Mouse (Mus musculus) c-Kit-positive CD71-positive TER-119-negative erythroid progenitor cells, embryonic 14.5 days (primary cell): ENCODE data around the gene Gbp2.
"Not testable (repeated sequence)": the region's sequence is repeated elsewhere in the genome, so short reads cannot be mapped to it uniquely, and the experiment has no call there.

ENCODE experiments used
- DNase-seq: peaks from one replicate; pipeline ENCODE4 v3.0.0-alpha.2; 2013; ENCODE audit warnings: low read depth

Gbp2 gene

GRCm38 (mm10) chr3:142620111-142620955 is at the start of gene Gbp2:
Gene Gbp2, plus strand, starts transcription at chr3:142620602.
- no peak for DNase-seq

- DNase-seq, result no peak
These were observed 49.7 kb upstream of the Gbp2 start for GRCm38 (mm10) chr3:142570738-142571137.

- DNase-seq, result no peak
These were observed 43.3 kb upstream of the Gbp2 start for GRCm38 (mm10) chr3:142577108-142577507.

- no peak for DNase-seq
These were observed 42.1 kb upstream of the Gbp2 start for GRCm38 (mm10) chr3:142578342-142578741.

DNA sequence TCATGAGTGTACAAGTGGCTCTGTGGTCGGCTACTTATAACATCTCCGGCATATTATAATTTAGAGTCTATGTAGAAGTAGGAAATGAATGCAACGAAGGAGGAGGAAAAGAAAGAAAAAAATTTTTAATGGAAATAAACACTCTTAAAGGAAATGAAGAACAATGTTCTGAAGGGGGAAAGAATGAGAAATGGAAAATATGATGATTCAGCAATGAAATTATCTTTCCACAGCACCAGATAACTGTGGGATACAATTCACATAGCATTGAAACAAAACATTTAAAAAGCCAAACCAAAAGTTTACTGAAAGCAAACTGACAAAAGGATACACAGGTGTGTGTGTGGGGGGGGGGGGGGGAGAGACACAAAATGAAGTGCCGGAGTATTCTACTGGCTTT is 37.3 kb upstream of the Gbp2 start:
- DNase-seq, result no peak

DNA sequence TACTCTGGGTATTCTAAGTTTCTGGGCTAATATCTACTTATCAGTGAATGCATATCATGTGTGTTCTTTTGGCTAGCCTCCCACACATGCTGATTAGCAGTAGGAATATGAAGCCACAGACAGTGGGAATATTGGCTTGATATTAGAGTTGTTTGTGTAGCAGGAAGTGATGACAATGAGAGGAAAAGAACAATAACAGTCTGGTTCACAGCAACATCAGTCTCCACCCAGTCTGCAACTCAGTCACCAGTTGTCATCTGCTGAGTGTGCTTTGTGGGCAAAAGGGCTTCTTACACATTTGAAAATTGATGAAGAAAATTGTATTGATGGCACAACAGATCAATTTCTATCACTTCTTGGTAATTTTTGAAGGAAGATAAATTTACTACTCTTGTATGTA is 33.0 kb upstream of the Gbp2 start:
- no peak for DNase-seq

- no peak for DNase-seq
These were observed 31.5 kb upstream of the Gbp2 start for GRCm38 (mm10) chr3:142588888-142589287.

DNA sequence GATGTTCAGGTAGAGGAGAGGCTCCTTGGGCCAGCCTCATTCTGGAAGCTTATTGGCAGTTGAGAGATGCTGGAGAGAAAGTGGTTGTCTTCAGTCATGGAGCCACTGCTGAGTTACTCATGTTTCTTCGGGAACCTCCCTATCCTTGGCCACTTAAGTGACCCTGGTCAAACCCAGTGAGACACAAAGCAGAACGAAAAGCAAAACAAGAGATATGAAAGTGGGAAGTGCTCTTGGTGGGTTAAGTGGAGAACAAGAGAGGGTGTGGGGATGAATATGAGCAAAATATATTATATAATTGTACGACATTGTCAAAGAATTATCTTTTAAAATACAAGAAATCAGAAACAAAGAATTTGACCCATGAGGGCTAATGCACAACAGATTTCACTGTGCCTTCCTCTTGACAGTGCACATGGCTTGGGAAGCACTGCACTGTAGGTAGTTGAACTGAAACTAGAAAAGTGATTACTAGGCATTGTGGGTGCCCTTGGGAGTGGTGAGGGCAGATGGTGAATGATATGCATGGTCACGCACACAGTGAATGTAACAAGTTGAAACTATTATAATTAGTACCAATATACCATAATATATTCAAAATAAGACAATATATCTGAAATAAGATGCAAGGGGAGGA is 29.9 kb upstream of the Gbp2 start:
- no peak for DNase-seq

DNA sequence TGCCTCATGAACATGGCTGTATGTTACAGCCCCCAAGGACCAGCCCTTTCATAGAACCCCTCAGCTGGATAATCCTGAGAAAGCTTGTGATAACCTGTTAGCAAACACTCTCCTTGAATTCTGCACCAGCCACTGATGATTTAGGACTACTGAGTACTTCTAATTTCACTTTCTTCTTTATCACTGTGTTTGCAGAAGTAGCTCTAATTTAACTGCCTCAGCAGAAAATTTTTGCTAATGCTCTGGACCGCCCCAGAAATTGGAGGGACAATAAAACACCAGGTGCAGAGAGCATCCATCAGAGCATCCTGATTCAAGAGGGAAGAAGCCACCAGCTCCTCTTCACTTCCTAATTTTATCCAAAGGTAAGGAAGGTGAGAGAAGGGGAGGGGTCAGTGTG is 25.9 kb upstream of the Gbp2 start, which contains the start of gene Gbp2b:
TSS of gene Gbp2b (plus strand) at position 301 of the 400 bp plus-strand sequence.
- no peak for DNase-seq

DNA sequence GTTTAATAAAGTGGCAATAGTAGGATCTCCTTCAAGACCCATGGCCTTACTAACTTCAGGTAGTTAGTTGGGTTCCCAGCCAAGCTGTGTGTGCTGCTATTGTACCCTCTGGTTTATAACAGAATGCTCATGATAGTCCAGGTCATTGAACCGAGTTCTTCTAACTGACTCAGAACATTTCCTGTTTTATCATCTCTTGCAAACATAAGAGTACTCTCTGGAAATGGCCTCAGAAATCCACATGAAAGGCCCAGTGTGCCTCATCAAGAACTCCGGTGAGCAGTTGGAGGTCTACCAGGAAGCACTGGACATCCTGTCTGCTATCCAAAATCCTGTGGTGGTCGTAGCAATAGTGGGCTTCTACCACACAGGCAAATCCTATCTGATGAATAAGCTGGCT is 22.5 kb upstream of the Gbp2 start:
- no peak for DNase-seq

DNA sequence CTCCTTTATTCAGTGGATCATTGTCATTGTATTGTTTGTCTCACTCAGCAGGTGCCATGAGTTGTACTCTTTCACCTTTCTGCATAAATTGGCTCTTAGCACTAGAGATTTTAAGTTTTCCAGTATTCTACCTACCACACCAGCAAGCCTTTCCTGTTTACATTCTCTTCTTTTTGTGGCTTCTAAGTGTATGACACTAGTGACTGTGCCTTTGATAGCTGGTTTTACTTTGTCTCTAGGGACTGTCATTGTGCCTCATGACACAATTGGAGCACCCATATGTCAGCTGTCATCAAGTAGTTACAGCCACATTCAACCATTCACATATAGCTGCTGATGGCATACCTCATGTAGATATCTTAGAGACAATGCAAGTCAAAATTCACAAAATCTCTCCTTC is 18.7 kb upstream of the Gbp2 start:
- no peak for DNase-seq

DNA sequence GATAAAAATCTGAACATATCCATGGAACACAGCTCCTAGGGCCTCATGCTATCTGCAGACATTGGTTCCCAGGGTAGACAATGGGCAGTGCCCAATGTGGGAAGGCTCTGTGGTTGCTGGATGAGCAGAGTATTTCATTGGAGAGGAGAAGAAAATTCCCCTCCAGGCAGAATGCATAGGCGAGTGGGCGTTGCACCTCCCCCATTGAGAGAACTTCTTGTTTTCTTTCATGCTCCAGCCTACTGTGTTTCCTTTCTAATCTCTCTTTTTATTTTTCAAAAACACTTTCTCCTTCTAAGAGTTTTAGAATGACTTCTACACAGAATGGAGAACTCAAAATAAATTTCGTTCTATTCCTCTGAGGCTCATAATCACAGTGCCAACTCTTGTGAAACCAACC is 1.7 kb upstream of the Gbp2 start:
- no peak for DNase-seq

DNA sequence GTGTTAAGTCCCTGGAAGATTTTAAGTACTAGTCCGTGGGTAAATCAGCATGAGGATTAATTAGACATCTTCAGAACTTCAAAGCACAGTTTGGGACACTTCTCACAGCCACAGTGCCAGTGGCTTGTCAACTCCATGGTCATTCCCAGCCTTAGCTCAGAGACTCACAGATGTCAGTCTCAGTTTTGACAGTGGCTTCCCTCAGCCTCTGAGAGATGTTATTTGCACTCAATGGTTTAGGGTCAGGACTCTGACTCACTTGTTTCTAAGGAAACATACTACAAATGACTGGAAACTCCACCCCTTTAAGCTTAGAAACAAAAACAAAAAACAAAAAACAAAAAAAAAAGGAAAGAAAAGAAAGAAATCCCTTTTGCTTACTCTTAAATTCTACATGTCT is 796 bp upstream of the Gbp2 start:
- DNase-seq, result no peak

DNA sequence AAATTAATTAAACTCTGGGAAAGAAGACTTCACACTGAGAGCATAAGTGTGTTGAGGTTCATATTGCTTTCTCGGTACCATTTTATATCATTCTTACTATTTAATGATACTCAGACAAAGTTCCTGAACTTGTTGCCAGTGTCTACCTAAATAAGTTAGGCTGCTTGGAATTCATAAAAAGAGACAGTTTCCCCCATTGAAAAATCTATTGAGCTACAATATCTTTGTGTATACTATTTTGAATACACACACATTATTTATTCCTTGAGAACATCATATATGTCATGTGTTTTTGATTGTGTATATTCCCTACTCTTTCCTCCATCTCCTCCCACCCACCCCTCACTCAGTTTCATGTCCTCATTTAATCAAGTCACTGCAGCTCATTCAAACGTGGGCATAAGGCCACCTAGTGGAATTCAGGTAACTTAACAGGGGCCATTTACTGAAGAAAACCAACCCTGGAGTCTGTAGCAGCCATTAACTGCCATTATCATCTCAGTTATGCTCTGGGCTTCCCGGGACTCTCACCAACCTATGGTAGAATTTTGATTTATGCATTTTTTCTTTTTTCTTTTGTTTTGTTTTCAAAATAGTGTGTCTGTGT is 657 bp downstream of the Gbp2 start:
- no peak for DNase-seq

GRCm38 (mm10) chr3:142630385-142630784 is 10.0 kb downstream of the Gbp2 start:
- DNase-seq, result no peak

GRCm38 (mm10) chr3:142640201-142640600 is 19.8 kb downstream of the Gbp2 start:
- peak; percentile 16 for DNase-seq

- peak; percentile 44 for DNase-seq
These were observed 25.5 kb downstream of the Gbp2 start for GRCm38 (mm10) chr3:142645949-142646348.

- DNase-seq, result not testable (repeated sequence)
These were observed 27.4 kb downstream of the Gbp2 start for GRCm38 (mm10) chr3:142647836-142648235.

DNA sequence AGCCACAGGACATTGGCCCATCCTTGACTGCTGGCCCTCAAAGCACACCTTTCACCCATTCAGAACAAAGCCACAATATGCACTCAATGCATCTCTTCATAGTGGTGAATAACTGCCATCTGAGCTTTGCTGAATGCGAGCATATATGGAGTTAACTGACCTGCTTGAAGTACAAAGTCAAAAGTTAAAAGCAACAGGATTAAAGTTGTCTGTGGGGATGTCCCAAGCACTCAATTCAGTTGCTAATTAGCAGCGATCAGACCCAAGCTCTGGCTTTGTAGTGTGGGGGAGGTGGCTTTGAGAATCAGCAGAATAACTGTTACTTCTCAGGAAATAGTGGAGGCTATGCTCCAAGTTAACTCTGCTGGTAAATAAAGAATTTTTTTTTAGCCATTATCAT is 29.8 kb downstream of the Gbp2 start:
- no peak for DNase-seq

GRCm38 (mm10) chr3:142664723-142665122 is 44.3 kb downstream of the Gbp2 start:
- no peak for DNase-seq

- no peak for DNase-seq
These were observed 54.2 kb downstream of the Gbp2 start for GRCm38 (mm10) chr3:142674607-142675006.
